Mouse (Mus musculus): Measurements from ENCODE around the gene C2cd4c.

GRCm38 (mm10) chr10:79579781-79580180 is 34.0 kb downstream of the C2cd4c start:
- TF ChIP-seq CTCF (IDR thresholded peaks at IDR 0.05) = no peak
- no peak for TF ChIP-seq POLR2A (IDR thresholded peaks at IDR 0.05; ENCODE audit: insufficient read depth, low read depth, low read length)
- TF ChIP-seq EP300 (IDR thresholded peaks at IDR 0.05; ENCODE audit: insufficient read depth, low read depth, low read length) = no peak
